ENCODE assay signal across 8 mouse cellular contexts in genomic region chr10:80074813-80075601, GRCm38 (mm10). TPM values are rescaled to one million over a fixed set of nuclear protein-coding genes. Genes with fewer than 3 reads are reported as not detected.
DNase-seq lines count a peak whose midpoint lies in the region; ATAC-seq lines count a peak whose summit lies in the region.

No protein-coding gene starts in this region.

- no peaks in the 10 kb centered on the region for H3K9me3 ChIP-seq in midbrain, embryonic 10.5 days (replicated peaks)
- no peaks in the 10 kb centered on the region for H3K9me3 ChIP-seq in midbrain, embryonic 15.5 days
- no peaks in the 10 kb centered on the region for H3K9me3 ChIP-seq in intestine, embryonic 14.5 days (ENCODE audit: control insufficient read depth, low read length)
- H3K9me3 ChIP-seq in limb, embryonic 13.5 days, result no peaks in the 10 kb centered on the region

- H3K9ac ChIP-seq in midbrain, embryonic 15.5 days, result no peak overlapping the region
- 0 out of 2 replicates have a peak overlapping the region, but pooled peaks have one; percentile 10 for H3K9ac ChIP-seq in intestine, embryonic 14.5 days (ENCODE audit: low read length)
- H3K9ac ChIP-seq in limb, embryonic 13.5 days, result peak overlapping the region; percentile 46; the same call in 1 of the 2 replicates

- peak; percentile 20 for DNase-seq in midbrain, embryonic 10.5 days (ENCODE audit: low spot score)
- peak; percentile 87 to 88 for DNase-seq in adrenal gland, postnatal 36 days
- DNase-seq in gastrocnemius, postnatal 10 days, result peak; percentile 52
- peak; percentile 69 for DNase-seq in intestine, embryonic 14.5 days (ENCODE audit: low spot score)
- DNase-seq in monocyte, adult 2 months (ENCODE audit: low read depth in 1 of 2, low spot score in 2 of 2), result peak; percentile 84 to 89
- DNase-seq in thymus, postnatal 10 days (ENCODE audit: low spot score in 2 of 2), result peak; percentile 68 to 75

- H3K4me2 ChIP-seq in midbrain, embryonic 15.5 days, result no peak overlapping the region
- peak overlapping the region; percentile 41 for H3K4me2 ChIP-seq in intestine, embryonic 14.5 days (ENCODE audit: low read length)
- peak overlapping the region; percentile 48 for H3K4me2 ChIP-seq in limb, embryonic 13.5 days (replicated peaks)

- H3K4me1 ChIP-seq in midbrain, embryonic 10.5 days, result peaks cover 31% of the 10 kb centered on the region
- H3K4me1 ChIP-seq in midbrain, embryonic 15.5 days, result 0 out of 2 replicates have a peak, but pooled peaks cover 2% of the 10 kb centered on the region
- peaks cover 13% of the 10 kb centered on the region for H3K4me1 ChIP-seq in intestine, embryonic 14.5 days (replicated peaks; ENCODE audit: control insufficient read depth, insufficient read depth, low read length)
- H3K4me1 ChIP-seq in limb, embryonic 13.5 days, result peaks cover 32% of the 10 kb centered on the region

- peak overlapping the region; percentile 19 for H3K4me3 ChIP-seq in midbrain, embryonic 10.5 days
- no peak overlapping the region for H3K4me3 ChIP-seq in midbrain, embryonic 15.5 days
- H3K4me3 ChIP-seq in intestine, embryonic 14.5 days (ENCODE audit: low read depth, low read length), result no peak overlapping the region
- peak overlapping the region; percentile 21 for H3K4me3 ChIP-seq in limb, embryonic 13.5 days

- 21% methylated on average over 28 of the region's 28 CpGs for WGBS in midbrain, embryonic 10.5 days
- 24% methylated on average over 28 of the region's 28 CpGs for WGBS in midbrain, embryonic 15.5 days
- 22% methylated on average over 28 of the region's 28 CpGs for WGBS in intestine, embryonic 14.5 days
- WGBS in limb, embryonic 13.5 days, result 10% methylated on average over 28 of the region's 28 CpGs

- ATAC-seq in midbrain, embryonic 15.5 days (replicated peaks), result no peak
- peak; percentile 73 for ATAC-seq in intestine, embryonic 14.5 days (replicated peaks; ENCODE audit: low FRiP score, low TSS enrichment, low read depth)
- ATAC-seq in limb, embryonic 13.5 days (ENCODE audit: low FRiP score, low read depth), result no peak

- H3K27me3 ChIP-seq in midbrain, embryonic 10.5 days (ENCODE audit: low read depth, poor library complexity, severe bottlenecking), result 0 out of 2 replicates have a peak, but pooled peaks cover 6% of the 10 kb centered on the region
- H3K27me3 ChIP-seq in midbrain, embryonic 15.5 days (replicated peaks), result no peaks in the 10 kb centered on the region
- no peaks in the 10 kb centered on the region for H3K27me3 ChIP-seq in intestine, embryonic 14.5 days (replicated peaks; ENCODE audit: control insufficient read depth, insufficient read depth, low read length)
- H3K27me3 ChIP-seq in limb, embryonic 13.5 days, result no peaks in the 10 kb centered on the region

- H3K27ac ChIP-seq in midbrain, embryonic 10.5 days (replicated peaks), result 0 out of 2 replicates have a peak overlapping the region, but pooled peaks have one; percentile 39
- H3K27ac ChIP-seq in midbrain, embryonic 15.5 days, result no peak overlapping the region
- no peak overlapping the region; the same call in 1 of the 2 replicates for H3K27ac ChIP-seq in intestine, embryonic 14.5 days (ENCODE audit: low read depth)
- no peak overlapping the region; the same call in 1 of the 2 replicates for H3K27ac ChIP-seq in limb, embryonic 13.5 days

- peaks cover 21% of the 10 kb centered on the region for H3K36me3 ChIP-seq in midbrain, embryonic 10.5 days
- no peaks in the 10 kb centered on the region; the same call in 1 of the 2 replicates for H3K36me3 ChIP-seq in midbrain, embryonic 15.5 days (replicated peaks)
- peaks cover 16% of the 10 kb centered on the region for H3K36me3 ChIP-seq in intestine, embryonic 14.5 days (ENCODE audit: control insufficient read depth, insufficient read depth, low read length)
- peaks cover 22% of the 10 kb centered on the region for H3K36me3 ChIP-seq in limb, embryonic 13.5 days

RNA-seq across cellular contexts. Expression of gene Gpx4, which starts 28.0 kb away (rescaled TPM):
- 702 and 747 TPM in 2 replicates for polyA plus RNA-seq in midbrain, embryonic 10.5 days (2016; fragmentation: Nextera tagmentation; extraction: Ambion mirVana)
- 522 and 546 TPM in 2 replicates for polyA plus RNA-seq in midbrain, embryonic 15.5 days (2015; fragmentation: Nextera tagmentation; extraction: Ambion mirVana)
- 1,000 to 10,000 TPM; 1,198 to 1,301 TPM for total RNA-seq in adrenal gland, postnatal 36 days (2021)
- 100 to 1,000 TPM; 380 to 398 TPM for total RNA-seq in gastrocnemius, postnatal 10 days (2021)
- 607 and 623 TPM in 2 replicates for polyA plus RNA-seq in intestine, embryonic 14.5 days (2014; fragmentation: Nextera tagmentation; extraction: Ambion mirVana)
- 462 and 477 TPM in 2 replicates for polyA plus RNA-seq in limb, embryonic 13.5 days (2015; fragmentation: Nextera tagmentation; extraction: Ambion mirVana)

RNA-seq across cellular contexts. Expression of gene Sbno2, which starts 30.4 kb away (rescaled TPM):
- 15.0 and 15.2 TPM in 2 replicates for polyA plus RNA-seq in midbrain, embryonic 10.5 days (2016; fragmentation: Nextera tagmentation; extraction: Ambion mirVana)
- polyA plus RNA-seq in midbrain, embryonic 15.5 days (2015; fragmentation: Nextera tagmentation; extraction: Ambion mirVana), result 13.8 and 16.8 TPM in 2 replicates
- 10 to 100 TPM; 49.3 to 51.3 TPM for total RNA-seq in adrenal gland, postnatal 36 days (2021)
- total RNA-seq in gastrocnemius, postnatal 10 days (2021), result 10 to 100 TPM in 1 of 2 experiments, 1 to 10 TPM in 1; 7.7 to 11.6 TPM
- polyA plus RNA-seq in intestine, embryonic 14.5 days (2014; fragmentation: Nextera tagmentation; extraction: Ambion mirVana), result 14.1 TPM in 2 replicates
- polyA plus RNA-seq in limb, embryonic 13.5 days (2015; fragmentation: Nextera tagmentation; extraction: Ambion mirVana), result 13.5 and 15.2 TPM in 2 replicates

RNA-seq across cellular contexts. Expression of gene Polr2e, which starts 35.4 kb away (rescaled TPM):
- polyA plus RNA-seq in midbrain, embryonic 10.5 days (2016; fragmentation: Nextera tagmentation; extraction: Ambion mirVana), result 233 and 276 TPM in 2 replicates
- polyA plus RNA-seq in midbrain, embryonic 15.5 days (2015; fragmentation: Nextera tagmentation; extraction: Ambion mirVana), result 132 and 148 TPM in 2 replicates
- 100 to 1,000 TPM in 1 of 2 experiments, 10 to 100 TPM in 1; 92.8 to 108 TPM for total RNA-seq in adrenal gland, postnatal 36 days (2021)
- 10 to 100 TPM; 62.1 to 62.7 TPM for total RNA-seq in gastrocnemius, postnatal 10 days (2021)
- 255 and 274 TPM in 2 replicates for polyA plus RNA-seq in intestine, embryonic 14.5 days (2014; fragmentation: Nextera tagmentation; extraction: Ambion mirVana)
- polyA plus RNA-seq in limb, embryonic 13.5 days (2015; fragmentation: Nextera tagmentation; extraction: Ambion mirVana), result 244 and 254 TPM in 2 replicates

RNA-seq across cellular contexts. Expression of gene Stk11, which starts 40.6 kb away (rescaled TPM):
- polyA plus RNA-seq in midbrain, embryonic 10.5 days (2016; fragmentation: Nextera tagmentation; extraction: Ambion mirVana), result 18.0 and 19.7 TPM in 2 replicates
- polyA plus RNA-seq in midbrain, embryonic 15.5 days (2015; fragmentation: Nextera tagmentation; extraction: Ambion mirVana), result 19.6 and 20.5 TPM in 2 replicates
- 100 to 1,000 TPM; 146 to 149 TPM for total RNA-seq in adrenal gland, postnatal 36 days (2021)
- 100 to 1,000 TPM; 105 to 110 TPM for total RNA-seq in gastrocnemius, postnatal 10 days (2021)
- polyA plus RNA-seq in intestine, embryonic 14.5 days (2014; fragmentation: Nextera tagmentation; extraction: Ambion mirVana), result 27.0 and 27.5 TPM in 2 replicates
- 17.1 and 17.4 TPM in 2 replicates for polyA plus RNA-seq in limb, embryonic 13.5 days (2015; fragmentation: Nextera tagmentation; extraction: Ambion mirVana)

RNA-seq across cellular contexts. Expression of gene Arhgap45, which starts 58.6 kb away (rescaled TPM):
- polyA plus RNA-seq in midbrain, embryonic 10.5 days (2016; fragmentation: Nextera tagmentation; extraction: Ambion mirVana), result 7.9 and 8.0 TPM in 2 replicates
- 1.9 and 2.2 TPM in 2 replicates for polyA plus RNA-seq in midbrain, embryonic 15.5 days (2015; fragmentation: Nextera tagmentation; extraction: Ambion mirVana)
- total RNA-seq in adrenal gland, postnatal 36 days (2021), result 1 to 10 TPM; 4.5 to 5.4 TPM
- total RNA-seq in gastrocnemius, postnatal 10 days (2021), result 1 to 10 TPM; 2.0 to 3.5 TPM
- 6.8 and 8.0 TPM in 2 replicates for polyA plus RNA-seq in intestine, embryonic 14.5 days (2014; fragmentation: Nextera tagmentation; extraction: Ambion mirVana)
- polyA plus RNA-seq in limb, embryonic 13.5 days (2015; fragmentation: Nextera tagmentation; extraction: Ambion mirVana), result 7.3 and 7.6 TPM in 2 replicates

Comparison
In these comparisons a context has a peak if more than half of its experiments do, and no peak if none do; other contexts are left out.
1. H3K4me3 ChIP-seq: peak in midbrain, embryonic 10.5 days (single experiment) and limb, embryonic 13.5 days (single experiment); none in midbrain, embryonic 15.5 days (single experiment) and intestine, embryonic 14.5 days (single experiment).
2. DNase-seq: peak in every context shown above with its lines; median percentile 88 in adrenal gland, postnatal 36 days; 86 in monocyte, adult 2 months; 72 in thymus, postnatal 10 days; 69 in intestine, embryonic 14.5 days; 52 in gastrocnemius, postnatal 10 days; 20 in midbrain, embryonic 10.5 days.